Mouse (Mus musculus): ENCODE results near the gene Mterf2. TPM values are rescaled to one million over a fixed set of nuclear protein-coding genes. Genes with fewer than 3 reads are reported as not detected.

Gene Mterf2
- 0.85 and 2.2 TPM in 2 replicates for polyA plus RNA-seq (2012; ENCODE audit: low replicate concordance)

GRCm38 (mm10) chr10:85127395-85128287 is at the start of gene Mterf2:
Gene Mterf2 (minus strand): TSS chr10:85128027.

DNA sequence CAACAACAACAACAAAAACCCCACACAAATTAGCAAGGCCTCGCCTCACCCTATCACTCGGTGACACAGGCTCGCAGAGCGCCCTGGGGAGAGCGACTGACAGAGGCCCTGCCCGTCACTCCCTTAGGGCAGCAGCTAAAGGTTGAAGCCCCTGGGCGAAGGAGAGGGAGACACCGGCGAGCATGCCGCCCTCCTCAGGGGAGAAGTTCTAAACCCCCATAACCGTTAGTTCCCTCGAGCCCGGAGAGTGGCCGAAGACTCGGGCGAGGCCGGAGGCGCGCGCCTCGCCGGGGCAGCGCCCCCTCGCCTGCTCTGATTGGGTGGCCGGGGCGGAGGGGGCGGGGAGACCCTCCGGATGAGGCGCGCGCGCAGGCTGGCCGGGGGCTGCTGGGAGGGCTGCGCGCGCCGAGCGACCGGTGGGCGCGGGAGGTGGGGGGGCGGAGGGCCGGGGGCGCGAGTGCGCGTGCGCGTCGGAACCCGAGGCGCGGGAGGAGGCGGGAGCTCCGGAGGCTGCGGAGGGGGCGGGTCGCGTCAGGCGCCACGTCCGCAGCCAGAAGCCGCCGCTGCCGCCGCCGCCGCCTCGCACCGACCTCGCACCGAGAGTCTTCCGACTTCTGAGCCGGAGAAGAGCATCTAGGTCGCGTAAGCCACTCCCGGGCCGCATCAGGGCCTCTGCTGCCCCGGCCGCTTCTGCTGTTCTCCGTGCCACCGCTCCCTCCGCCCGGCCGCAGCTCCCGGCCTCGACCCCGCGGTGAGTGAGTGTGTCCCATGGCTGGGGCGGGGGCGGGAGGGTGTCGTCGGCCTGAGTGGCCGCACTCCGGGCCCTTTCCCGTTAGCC is 25.4 kb downstream of the Mterf2 start, which contains the start of the genes Fhl4 and Tmem263:
Gene Fhl4 (minus strand): TSS at position 249 of the 838 bp plus-strand sequence.
Gene Tmem263 (plus strand): TSS at position 381 of the 838 bp plus-strand sequence.

Other genes with a start within 250 kb of the Mterf2 start
- gene Ric8b, start 210.4 kb downstream of the Mterf2 start, polyA plus RNA-seq (2012; ENCODE audit: low replicate concordance), result 2.7 and 4.2 TPM in 2 replicates
- 0.07 and 0.18 TPM in 2 replicates for gene Fhl4, start 25.5 kb downstream of the Mterf2 start, polyA plus RNA-seq (2012; ENCODE audit: low replicate concordance)
- gene Tmem263, start 25.4 kb downstream of the Mterf2 start, polyA plus RNA-seq (2012; ENCODE audit: low replicate concordance), result 18.3 and 25.8 TPM in 2 replicates
- gene Cry1, start 57.0 kb upstream of the Mterf2 start, polyA plus RNA-seq (2012; ENCODE audit: low replicate concordance), result 13.2 and 32.8 TPM in 2 replicates